Mouse (Mus musculus) embryonic facial prominence, embryonic 11.5 days (tissue): ENCODE measurements around the gene Irs1. TPM values are rescaled to one million over a fixed set of nuclear protein-coding genes. Genes with fewer than 3 reads are reported as not detected.

Experiments
- ATAC-seq: fragments of 200-750 bp; cut with Nextera tagmentation; replicated peaks from 2 replicates; pipeline ENCODE4 v1.8.0; 2017; ENCODE audit warnings: low read depth; ENCODE audit not compliant: insufficient number of reproducible peaks, low FRiP score, low TSS enrichment
- DNase-seq: peaks from one replicate; pipeline ENCODE4 v3.0.0-alpha.2; 2015; ENCODE audit warnings: low spot score
- H3K27ac ChIP-seq: fragments of 300-500 bp; sonication (generic); replicated peaks from 2 replicates; pipeline ENCODE4 v1.5.1; 2014; ENCODE audit warnings: mild to moderate bottlenecking, low read depth, low read length, control low read depth
- H3K27me3 ChIP-seq: fragments of 300-500 bp; sonication (generic); 2 replicates; pipeline ENCODE4 v1.6.1; 2014; ENCODE audit warnings: mild to moderate bottlenecking, low read length, moderate library complexity, mixed read lengths; ENCODE audit not compliant: control insufficient read depth, insufficient read depth
- H3K36me3 ChIP-seq: fragments of 300-500 bp; sonication (generic); replicated peaks from 2 replicates; pipeline ENCODE4 v1.6.1; 2014; ENCODE audit warnings: low read depth, mild to moderate bottlenecking, low read length, moderate library complexity, mixed read lengths; ENCODE audit not compliant: control insufficient read depth, insufficient read depth
- H3K4me1 ChIP-seq: fragments of 300-500 bp; sonication (generic); 2 replicates; pipeline ENCODE4 v1.6.1; 2014; ENCODE audit warnings: low read length, mixed read lengths; ENCODE audit not compliant: control insufficient read depth, insufficient read depth
- H3K4me2 ChIP-seq: fragments of 300-500 bp; sonication (generic); 2 replicates; pipeline ENCODE4 v1.6.1; 2014; ENCODE audit warnings: low read depth, mild to moderate bottlenecking, control low read depth, low read length, moderate library complexity
- H3K4me3 ChIP-seq: fragments of 300-500 bp; sonication (generic); 2 replicates; pipeline ENCODE4 v1.5.1; 2014; ENCODE audit warnings: low read depth, low read length, control low read depth
- H3K9ac ChIP-seq: fragments of 300-500 bp; sonication (generic); replicated peaks from 2 replicates; pipeline ENCODE4 v1.6.1; 2014; ENCODE audit warnings: mild to moderate bottlenecking, control low read depth, low read length
- H3K9me3 ChIP-seq: fragments of 300-500 bp; sonication (generic); replicated peaks from 2 replicates; pipeline ENCODE4 v1.6.1; 2016; ENCODE audit warnings: mild to moderate bottlenecking, low read length, inconsistent platforms, mixed read lengths; ENCODE audit not compliant: control insufficient read depth
- WGBS: fragments of 180-500 bp; shearing (Covaris S2); extraction: QIAGEN DNeasy Blood & Tissue Kit; methylation state at CpG from one replicate; pipeline ENCODE4 v1.1.7; 2014; 5-methylcytosine and 5-hydroxymethylcytosine counted together
- polyA plus RNA-seq: library from polyadenylated mRNA; unstranded; fragments of >200 nt; fragmentation: Nextera tagmentation; extraction: Ambion mirVana; gene quantifications from 2 replicates; pipeline ENCODE4 v1.2.1, GENCODE M21; 2014

Irs1 gene
- polyA plus RNA-seq, 1 experiment from 2014 or later, result 8.3 TPM

DNA sequence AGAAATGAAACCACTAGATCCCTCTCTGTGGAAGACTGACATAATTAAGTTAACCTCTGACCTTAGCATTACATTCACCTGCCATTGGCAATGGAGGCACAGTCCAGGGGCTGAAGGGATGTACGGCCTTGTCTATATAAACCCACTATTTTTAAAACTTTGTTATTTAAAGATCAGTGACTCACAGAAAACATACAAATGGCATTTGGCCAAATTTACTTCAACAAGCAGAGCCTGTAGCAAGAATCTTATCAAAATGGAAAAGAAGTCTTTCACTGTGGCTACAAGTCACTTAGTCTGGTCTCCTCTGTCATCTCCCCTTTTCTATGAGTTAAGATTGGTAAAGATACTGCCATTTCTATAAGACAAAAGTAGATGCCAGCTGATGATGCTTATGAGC, 11.4 kb downstream of the Irs1 start:
- Histone ChIP-seq H3K4me2 (no peak overlapping the region), H3K36me3 (peaks cover 3% of the 10 kb centered on the region; the same call in 1 of the 2 replicates), H3K9me3 (no peaks in the 10 kb centered on the region), H3K9ac (no peak overlapping the region), H3K4me1 (no peaks in the 10 kb centered on the region; the same call in 1 of the 2 replicates), H3K27ac (no peak overlapping the region), H3K27me3 (no peaks in the 10 kb centered on the region), H3K4me3 (no peak overlapping the region)
- ATAC-seq (no peak), DNase-seq (no peak)
- 74% methylated on average over 1 of the region's 1 CpGs for WGBS

DNA sequence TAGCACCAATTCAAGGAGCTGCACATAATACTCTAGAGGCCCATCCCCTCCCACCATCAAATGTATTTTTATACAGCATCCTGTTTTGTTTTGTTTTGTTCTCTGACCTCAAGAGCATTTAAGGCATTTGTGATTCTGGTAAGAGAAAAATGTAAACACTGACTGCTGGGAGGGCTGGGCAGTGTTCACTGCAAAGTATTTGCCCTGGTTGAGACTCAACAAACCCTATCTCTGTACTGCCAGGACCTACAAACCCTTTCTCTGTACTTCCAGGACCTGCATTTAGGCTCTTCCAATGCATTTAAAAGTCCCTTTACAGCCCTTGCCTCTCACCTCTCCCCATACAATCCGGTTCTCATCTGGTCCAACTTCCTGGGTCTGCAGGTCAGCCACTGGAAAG, 16.9 kb downstream of the Irs1 start:
- H3K4me1 ChIP-seq, result no peaks in the 10 kb centered on the region
- ATAC-seq, result no peak
- H3K4me2 ChIP-seq, result no peak overlapping the region
- H3K36me3 ChIP-seq, result peaks cover 3% of the 10 kb centered on the region; the same call in 1 of the 2 replicates
- H3K27ac ChIP-seq, result no peak overlapping the region
- WGBS, result 53% methylated on average over 1 of the region's 1 CpGs
- no peak overlapping the region; the same call in 1 of the 2 replicates for H3K9ac ChIP-seq
- no peaks in the 10 kb centered on the region for H3K9me3 ChIP-seq
- H3K4me3 ChIP-seq, result no peak overlapping the region
- no peaks in the 10 kb centered on the region for H3K27me3 ChIP-seq
- no peak for DNase-seq

DNA sequence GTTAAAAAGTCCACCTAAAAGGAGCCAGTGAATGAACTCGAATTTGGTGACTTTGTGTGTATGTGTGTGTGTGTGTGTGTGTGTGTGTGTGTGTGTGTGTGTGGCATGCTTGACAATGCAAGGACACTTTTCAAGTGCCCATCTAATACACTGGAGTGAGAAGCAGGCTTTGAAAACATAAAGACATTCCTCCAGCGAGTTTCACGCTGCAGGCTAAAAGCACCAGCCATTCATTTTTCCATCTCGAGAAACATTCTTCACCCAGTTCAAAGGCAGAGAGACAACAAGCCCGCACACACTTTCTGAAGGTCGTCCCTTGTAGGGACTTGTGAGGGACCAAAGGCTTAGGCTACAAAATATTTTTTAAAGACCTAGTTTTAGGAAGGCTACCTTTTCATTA, 17.7 kb downstream of the Irs1 start:
- DNase-seq, result peak; percentile 36
- Histone ChIP-seq H3K27ac (no peak overlapping the region), H3K9ac (no peak overlapping the region), H3K27me3 (no peaks in the 10 kb centered on the region), H3K36me3 (peaks cover 3% of the 10 kb centered on the region; the same call in 1 of the 2 replicates), H3K4me1 (no peaks in the 10 kb centered on the region), H3K9me3 (no peaks in the 10 kb centered on the region), H3K4me3 (no peak overlapping the region), H3K4me2 (no peak overlapping the region)
- 41% methylated on average over 6 of the region's 6 CpGs for WGBS
- ATAC-seq, result no peak

DNA sequence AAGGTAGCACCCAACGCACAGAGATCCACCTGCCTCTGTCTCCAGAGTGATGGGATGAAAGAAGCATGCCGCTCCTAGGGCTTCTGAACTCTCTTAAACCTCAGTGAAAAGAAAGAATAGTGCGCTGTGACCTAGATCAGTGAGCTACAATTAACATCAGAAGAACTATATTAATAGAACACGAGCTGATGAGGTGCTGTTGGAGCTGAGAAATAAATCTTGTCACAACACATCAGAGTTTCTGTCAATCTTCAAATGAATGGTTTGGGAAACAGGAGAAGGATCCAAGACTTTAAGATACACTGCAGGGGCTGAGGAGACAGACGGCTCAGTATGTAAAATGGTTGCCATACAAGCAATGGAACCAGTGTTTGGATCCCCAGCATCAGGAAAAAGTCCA, 19.0 kb downstream of the Irs1 start:
- peaks cover 3% of the 10 kb centered on the region; the same call in 1 of the 2 replicates for H3K36me3 ChIP-seq
- no peak overlapping the region for H3K4me3 ChIP-seq
- ATAC-seq, result no peak
- DNase-seq, result no peak
- H3K27ac ChIP-seq, result no peak overlapping the region
- H3K9me3 ChIP-seq, result no peaks in the 10 kb centered on the region
- H3K27me3 ChIP-seq, result no peaks in the 10 kb centered on the region
- WGBS, result 68% methylated on average over 5 of the region's 5 CpGs
- H3K4me1 ChIP-seq, result no peaks in the 10 kb centered on the region
- H3K9ac ChIP-seq, result no peak overlapping the region
- no peak overlapping the region for H3K4me2 ChIP-seq

DNA sequence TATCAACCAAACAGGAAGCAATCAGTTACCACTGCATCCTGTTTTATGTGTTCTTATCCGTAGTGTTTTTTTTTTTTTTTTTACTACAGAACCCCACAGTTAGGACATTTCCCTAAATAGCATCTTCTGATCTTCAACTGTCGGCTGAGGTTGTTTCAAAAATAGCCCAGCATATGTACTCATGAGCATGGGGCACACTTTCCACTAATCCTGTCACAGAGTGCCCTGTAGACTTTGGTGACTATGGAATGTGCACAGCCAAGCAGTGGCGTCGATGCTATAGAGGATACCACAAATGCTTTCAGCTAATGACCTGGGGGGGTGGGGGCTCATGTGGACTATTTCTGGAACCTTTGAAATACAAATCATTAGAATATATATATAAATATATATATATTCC, 23.7 kb downstream of the Irs1 start:
- Histone ChIP-seq H3K4me3 (no peak overlapping the region), H3K36me3 (no peaks in the 10 kb centered on the region), H3K9ac (no peak overlapping the region), H3K4me2 (no peak overlapping the region), H3K27ac (no peak overlapping the region), H3K27me3 (no peaks in the 10 kb centered on the region), H3K4me1 (no peaks in the 10 kb centered on the region), H3K9me3 (no peaks in the 10 kb centered on the region)
- DNase-seq (no peak), ATAC-seq (no peak)
- 76% methylated on average over 4 of the region's 4 CpGs for WGBS

DNA sequence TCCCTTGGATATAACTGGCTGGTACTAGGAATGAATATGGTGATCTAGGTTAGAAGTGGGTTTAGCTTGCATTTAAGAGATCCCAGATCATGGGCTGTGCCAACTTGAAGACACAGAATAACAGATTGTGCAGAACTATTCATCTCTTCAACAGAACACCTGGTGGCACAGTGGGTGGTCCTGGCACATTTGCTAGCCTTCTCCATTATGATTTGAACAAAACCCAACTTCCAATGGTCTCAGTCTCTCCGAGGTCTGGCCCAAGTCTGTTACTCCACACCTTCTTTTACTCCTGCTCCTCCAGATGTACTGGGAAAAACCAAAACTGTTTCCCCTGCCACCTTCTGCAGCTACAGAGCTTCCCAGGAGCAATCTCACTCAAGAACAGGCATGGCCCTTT, 28.9 kb downstream of the Irs1 start:
- Histone ChIP-seq H3K4me2 (no peak overlapping the region), H3K4me3 (no peak overlapping the region), H3K9me3 (no peaks in the 10 kb centered on the region), H3K9ac (no peak overlapping the region), H3K27me3 (no peaks in the 10 kb centered on the region), H3K4me1 (no peaks in the 10 kb centered on the region), H3K36me3 (no peaks in the 10 kb centered on the region), H3K27ac (no peak overlapping the region)
- WGBS, result 68% methylated on average over 1 of the region's 1 CpGs
- DNase-seq (no peak), ATAC-seq (no peak)

DNA sequence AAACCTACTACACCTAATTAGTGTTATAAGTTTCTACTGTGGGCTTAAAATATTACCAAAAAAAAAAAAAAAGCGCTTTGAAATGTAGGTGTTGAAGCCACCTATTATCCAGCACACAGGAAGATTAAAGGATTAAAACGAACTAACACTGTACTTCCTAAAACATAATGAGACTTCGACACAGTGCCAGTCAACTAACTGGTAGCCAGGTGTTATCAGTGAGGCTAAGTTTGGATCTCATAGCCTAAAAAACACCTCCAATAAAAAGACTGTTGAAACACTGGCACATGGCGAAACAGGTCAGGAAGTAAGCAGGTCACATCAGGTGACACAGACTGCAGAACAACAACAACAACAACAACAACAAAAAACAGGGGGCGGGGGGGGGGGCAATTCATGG, 29.6 kb downstream of the Irs1 start:
- Histone ChIP-seq H3K4me3 (no peak overlapping the region), H3K9ac (no peak overlapping the region), H3K4me2 (no peak overlapping the region), H3K36me3 (no peaks in the 10 kb centered on the region), H3K4me1 (no peaks in the 10 kb centered on the region), H3K27me3 (no peaks in the 10 kb centered on the region), H3K27ac (no peak overlapping the region), H3K9me3 (no peaks in the 10 kb centered on the region)
- WGBS, result 78% methylated on average over 5 of the region's 5 CpGs
- ATAC-seq (no peak), DNase-seq (no peak)

DNA sequence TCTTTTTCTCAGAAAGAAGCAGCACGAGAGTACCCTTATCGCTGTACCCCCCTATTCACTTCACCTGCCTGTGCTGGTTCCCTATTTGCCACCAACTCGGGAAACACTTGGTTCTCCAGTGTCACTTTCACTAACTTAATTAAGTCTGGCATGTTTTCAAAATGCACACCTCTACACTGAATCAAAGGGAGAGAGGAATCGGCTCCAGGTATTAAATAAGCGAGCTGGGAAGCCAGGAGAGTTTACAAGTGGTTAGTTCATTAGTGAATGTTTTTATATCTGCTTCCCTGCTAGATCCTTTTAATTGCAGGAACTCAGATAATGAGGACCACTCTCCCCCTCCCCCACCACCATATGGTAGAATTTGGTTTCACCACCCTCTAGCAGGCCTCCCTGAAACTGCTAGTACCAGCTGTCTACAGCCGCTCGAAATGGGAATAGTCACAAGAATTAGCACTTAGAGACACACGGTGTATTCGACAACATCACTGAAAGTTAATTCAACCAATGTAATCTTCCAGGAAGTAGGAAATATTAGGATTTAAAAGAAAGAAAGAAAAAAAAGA, 30.1 kb downstream of the Irs1 start:
- DNase-seq, result peak; percentile 35
- Histone ChIP-seq H3K27me3 (no peaks in the 10 kb centered on the region), H3K4me3 (no peak overlapping the region), H3K9ac (no peak overlapping the region), H3K9me3 (no peaks in the 10 kb centered on the region), H3K27ac (no peak overlapping the region), H3K4me1 (no peaks in the 10 kb centered on the region), H3K4me2 (no peak overlapping the region), H3K36me3 (no peaks in the 10 kb centered on the region)
- WGBS, result 40% methylated on average over 9 of the region's 9 CpGs
- ATAC-seq, result no peak
